Mouse (Mus musculus) thymus, postnatal 14 days (tissue): Measurements from ENCODE around the gene Gm36079.
"Not testable (repeated sequence)": the region's sequence is repeated elsewhere in the genome, so short reads cannot be mapped to it uniquely, and the experiment has no call there.

Source experiments
- DNase-seq: peaks from one replicate; pipeline ENCODE4 v3.0.0; 2021

Gm36079 gene

GRCm38 (mm10) chr13:120015348-120016007, 11.3 kb downstream of the Gm36079 start:
- DNase-seq: not testable (repeated sequence)

GRCm38 (mm10) chr13:120013962-120014361, 12.8 kb downstream of the Gm36079 start:
- not testable (repeated sequence) for DNase-seq

GRCm38 (mm10) chr13:120013544-120013943, 13.3 kb downstream of the Gm36079 start:
- not testable (repeated sequence) for DNase-seq

- not testable (repeated sequence) for DNase-seq
Measured at GRCm38 (mm10) chr13:120010068-120010467, 16.7 kb downstream of the Gm36079 start.

GRCm38 (mm10) chr13:119999215-119999614, 27.6 kb downstream of the Gm36079 start:
- DNase-seq: not testable (repeated sequence)

GRCm38 (mm10) chr13:119998442-119999086, 28.2 kb downstream of the Gm36079 start:
- not testable (repeated sequence) for DNase-seq

- not testable (repeated sequence) for DNase-seq
Measured at GRCm38 (mm10) chr13:119991917-119992496, 34.8 kb downstream of the Gm36079 start.

- DNase-seq: not testable (repeated sequence)
Measured at GRCm38 (mm10) chr13:119991264-119991663, 35.5 kb downstream of the Gm36079 start.
